Mouse (Mus musculus): ENCODE measurements around the gene Ackr3.

- TF ChIP-seq CTCF (IDR thresholded peaks at IDR 0.05; ENCODE audit: extremely low read depth, insufficient read length, insufficient replicate concordance, low read depth, low read length), result no peak
- no peak for TF ChIP-seq POLR2A (IDR thresholded peaks at IDR 0.05; ENCODE audit: low read depth, low read length)
Observed at GRCm38 (mm10) chr1:90186874-90187273, 16.9 kb upstream of the Ackr3 start.
